Mouse (Mus musculus): ENCODE data around the gene Elmo3. TPM values are rescaled to one million over a fixed set of nuclear protein-coding genes. Genes with fewer than 3 reads are reported as not detected.

The Elmo3 gene
- polyA plus RNA-seq, 1 experiment from 2014 or later = 1.1 TPM

DNA sequence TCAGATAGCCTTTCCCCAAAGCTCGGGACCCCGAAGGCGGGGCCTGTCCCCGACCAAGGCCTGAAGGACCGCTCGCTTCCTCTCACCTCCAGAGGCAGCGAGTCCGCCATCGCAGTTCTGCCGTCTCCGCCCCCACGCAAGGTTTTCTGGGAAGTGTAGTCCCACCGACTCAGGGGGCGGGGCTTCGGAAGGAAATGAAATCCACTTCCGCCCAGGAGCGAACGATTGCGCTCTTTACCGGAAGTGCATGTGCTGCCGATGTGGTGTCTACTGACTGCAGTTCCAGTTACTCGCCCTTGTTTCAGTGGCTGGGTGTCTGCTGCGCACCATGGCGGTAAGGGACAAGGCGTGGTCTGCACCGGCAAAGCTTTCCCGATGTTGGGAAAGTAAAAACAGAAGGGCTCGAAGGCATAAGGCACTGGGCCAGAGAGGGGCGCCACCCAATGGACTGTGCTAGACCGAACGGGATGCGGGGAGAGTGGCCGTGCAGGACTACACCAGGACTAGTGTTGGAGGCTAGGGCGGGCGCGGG lies 20.8 kb downstream of the Elmo3 start, which contains the start of the genes Lrrc29 and Tmem208:
Gene Lrrc29 (minus strand): TSS at position 138 of the 532 bp plus-strand sequence.
Gene Tmem208 (plus strand): TSS at position 214 of the 532 bp plus-strand sequence.
- Histone ChIP-seq H3K4me3 (replicated peaks; ENCODE audit: low read depth, low read length) (peak within 1 kb of the TSS; percentile 88), H3K27me3 (ENCODE audit: control insufficient read depth, insufficient read depth, low read length) (no peaks in the 10 kb centered on the region), H3K4me2 (ENCODE audit: low read length) (peak within 1 kb of the TSS; percentile 91), H3K4me1 (ENCODE audit: control insufficient read depth, insufficient read depth, low read length) (peaks cover 16% of the 10 kb centered on the region), H3K27ac (replicated peaks; ENCODE audit: low read depth, low read length) (peak within 1 kb of the TSS; percentile 81), H3K36me3 (ENCODE audit: control insufficient read depth, insufficient read depth, low read length) (peaks cover 46% of the 10 kb centered on the region), H3K9me3 (ENCODE audit: control insufficient read depth, low read length) (no peaks in the 10 kb centered on the region), H3K9ac (replicated peaks; ENCODE audit: low read length) (peak within 1 kb of the TSS; percentile 93)
- peak; percentile 91 for ATAC-seq (ENCODE audit: low FRiP score, low TSS enrichment)
- peak; percentile 98 for DNase-seq
- under 1% methylated on average over 36 of the region's 36 CpGs for WGBS

DNA sequence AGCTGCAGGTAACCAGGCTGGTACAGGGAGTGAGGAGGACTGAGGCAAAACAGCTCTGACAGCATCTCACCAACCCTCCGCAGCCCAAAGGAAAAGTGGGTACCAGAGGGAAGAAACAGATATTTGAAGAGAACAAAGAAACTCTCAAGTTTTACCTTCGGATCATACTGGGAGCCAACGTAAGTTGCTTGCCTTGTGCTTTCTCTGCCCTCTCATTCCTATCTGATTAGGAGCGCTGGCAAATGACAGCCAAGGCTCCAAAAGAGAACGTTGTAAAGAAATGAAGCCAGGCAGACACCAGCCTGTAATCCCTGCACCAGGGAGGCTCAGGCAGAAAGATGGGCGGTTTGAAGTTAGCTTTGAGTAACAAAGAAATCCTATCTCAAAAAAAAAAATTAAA lies 21.6 kb downstream of the Elmo3 start:
- DNase-seq = no peak
- no peak for ATAC-seq (ENCODE audit: low FRiP score, low TSS enrichment)
- peak overlapping the region; percentile 81; the same call in 1 of the 2 replicates for H3K27ac ChIP-seq (replicated peaks; ENCODE audit: low read depth, low read length)
- H3K4me2 ChIP-seq (ENCODE audit: low read length) = peak overlapping the region; percentile 91
- peaks cover 54% of the 10 kb centered on the region for H3K36me3 ChIP-seq (ENCODE audit: control insufficient read depth, insufficient read depth, low read length)
- H3K4me1 ChIP-seq (ENCODE audit: control insufficient read depth, insufficient read depth, low read length) = peaks cover 16% of the 10 kb centered on the region
- peak overlapping the region; percentile 88 for H3K4me3 ChIP-seq (replicated peaks; ENCODE audit: low read depth, low read length)
- H3K9ac ChIP-seq (replicated peaks; ENCODE audit: low read length) = peak overlapping the region; percentile 93
- no peaks in the 10 kb centered on the region for H3K27me3 ChIP-seq (ENCODE audit: control insufficient read depth, insufficient read depth, low read length)
- no peaks in the 10 kb centered on the region for H3K9me3 ChIP-seq (ENCODE audit: control insufficient read depth, low read length)
- WGBS = 45% methylated on average over 6 of the region's 6 CpGs

DNA sequence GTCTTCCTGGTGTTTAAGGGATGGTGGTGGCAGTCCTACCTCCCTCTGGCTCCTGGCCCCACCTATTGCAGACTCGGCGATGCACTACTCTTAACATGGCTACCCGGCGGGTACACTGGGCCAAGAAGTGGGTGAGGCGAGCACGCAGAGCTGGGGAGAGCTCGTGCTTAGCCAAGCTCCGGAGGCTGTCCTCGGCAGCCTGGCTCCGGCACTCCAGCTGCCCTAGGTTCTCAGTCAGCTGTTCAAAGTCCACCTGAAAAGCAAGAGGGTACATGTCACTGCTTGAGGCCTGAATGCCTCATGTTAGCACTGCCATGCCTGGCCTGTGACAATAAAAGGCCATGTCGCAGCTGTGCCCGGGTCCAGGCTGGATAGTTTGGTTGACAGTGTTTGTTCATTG lies 24.9 kb downstream of the Elmo3 start:
- Histone ChIP-seq H3K27me3 (ENCODE audit: control insufficient read depth, insufficient read depth, low read length) (no peaks in the 10 kb centered on the region), H3K27ac (replicated peaks; ENCODE audit: low read depth, low read length) (no peak overlapping the region), H3K4me2 (ENCODE audit: low read length) (no peak overlapping the region), H3K4me1 (ENCODE audit: control insufficient read depth, insufficient read depth, low read length) (peaks cover 9% of the 10 kb centered on the region), H3K36me3 (ENCODE audit: control insufficient read depth, insufficient read depth, low read length) (peaks cover 51% of the 10 kb centered on the region), H3K9ac (replicated peaks; ENCODE audit: low read length) (no peak overlapping the region), H3K9me3 (ENCODE audit: control insufficient read depth, low read length) (no peaks in the 10 kb centered on the region), H3K4me3 (replicated peaks; ENCODE audit: low read depth, low read length) (no peak overlapping the region)
- ATAC-seq (ENCODE audit: low FRiP score, low TSS enrichment) = no peak
- no peak for DNase-seq
- whole genome bisulfite sequencing = 94% methylated on average over 12 of the region's 12 CpGs

DNA sequence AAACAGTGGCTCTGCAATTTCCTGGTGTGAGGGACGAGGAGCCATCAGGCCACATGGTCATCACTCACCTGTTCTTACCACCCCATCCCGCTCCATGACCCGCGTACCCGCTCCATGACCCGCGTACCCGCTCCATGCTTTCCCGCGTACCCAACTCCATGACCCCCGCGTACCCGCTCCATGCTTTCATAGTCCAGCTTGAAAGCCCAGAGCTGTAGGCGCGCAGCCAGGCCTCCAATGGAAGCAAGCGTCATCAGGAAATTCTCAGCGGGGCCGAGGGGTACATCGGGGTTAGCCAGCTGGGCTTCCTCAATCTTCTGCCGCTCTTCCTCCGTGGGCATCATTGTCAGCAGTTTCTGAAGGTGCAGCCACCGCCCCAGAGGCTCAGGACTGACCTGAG lies 26.1 kb downstream of the Elmo3 start:
- peaks cover 52% of the 10 kb centered on the region for H3K36me3 ChIP-seq (ENCODE audit: control insufficient read depth, insufficient read depth, low read length)
- H3K4me1 ChIP-seq (ENCODE audit: control insufficient read depth, insufficient read depth, low read length) = peaks cover 7% of the 10 kb centered on the region
- no peak overlapping the region for H3K9ac ChIP-seq (replicated peaks; ENCODE audit: low read length)
- H3K4me2 ChIP-seq (ENCODE audit: low read length) = no peak overlapping the region
- ATAC-seq (ENCODE audit: low FRiP score, low TSS enrichment) = no peak
- no peaks in the 10 kb centered on the region for H3K27me3 ChIP-seq (ENCODE audit: control insufficient read depth, insufficient read depth, low read length)
- no peak for DNase-seq
- H3K27ac ChIP-seq (replicated peaks; ENCODE audit: low read depth, low read length) = no peak overlapping the region
- 97% methylated on average over 22 of the region's 22 CpGs for WGBS
- no peaks in the 10 kb centered on the region for H3K9me3 ChIP-seq (ENCODE audit: control insufficient read depth, low read length)
- no peak overlapping the region for H3K4me3 ChIP-seq (replicated peaks; ENCODE audit: low read depth, low read length)

DNA sequence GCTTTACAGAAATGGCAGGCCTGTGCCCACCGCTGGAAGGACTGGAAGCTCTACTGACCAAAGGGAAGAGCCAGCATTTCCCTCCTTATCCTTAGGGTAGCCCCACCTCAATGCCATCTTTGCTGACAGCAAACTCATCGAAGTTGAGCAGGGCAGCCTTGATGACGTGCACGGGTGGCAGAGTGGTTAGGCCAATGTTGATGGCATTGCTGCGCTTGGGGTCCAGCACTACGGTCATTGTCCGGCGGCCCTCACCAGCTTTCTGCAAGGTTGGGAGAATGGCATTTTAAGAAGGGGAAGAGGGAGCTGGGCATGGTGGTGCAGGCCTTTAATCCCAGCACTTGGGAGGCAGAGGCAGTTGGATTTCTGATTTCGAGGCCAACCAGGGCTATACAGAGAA lies 26.5 kb downstream of the Elmo3 start:
- Histone ChIP-seq H3K4me2 (ENCODE audit: low read length) (no peak overlapping the region), H3K4me1 (ENCODE audit: control insufficient read depth, insufficient read depth, low read length) (peaks cover 6% of the 10 kb centered on the region), H3K9me3 (ENCODE audit: control insufficient read depth, low read length) (no peaks in the 10 kb centered on the region), H3K27ac (replicated peaks; ENCODE audit: low read depth, low read length) (no peak overlapping the region), H3K4me3 (replicated peaks; ENCODE audit: low read depth, low read length) (no peak overlapping the region), H3K9ac (replicated peaks; ENCODE audit: low read length) (no peak overlapping the region), H3K27me3 (ENCODE audit: control insufficient read depth, insufficient read depth, low read length) (no peaks in the 10 kb centered on the region), H3K36me3 (ENCODE audit: control insufficient read depth, insufficient read depth, low read length) (peaks cover 55% of the 10 kb centered on the region)
- ATAC-seq (ENCODE audit: low FRiP score, low TSS enrichment) = no peak
- DNase-seq = no peak
- WGBS = 95% methylated on average over 9 of the region's 9 CpGs

DNA sequence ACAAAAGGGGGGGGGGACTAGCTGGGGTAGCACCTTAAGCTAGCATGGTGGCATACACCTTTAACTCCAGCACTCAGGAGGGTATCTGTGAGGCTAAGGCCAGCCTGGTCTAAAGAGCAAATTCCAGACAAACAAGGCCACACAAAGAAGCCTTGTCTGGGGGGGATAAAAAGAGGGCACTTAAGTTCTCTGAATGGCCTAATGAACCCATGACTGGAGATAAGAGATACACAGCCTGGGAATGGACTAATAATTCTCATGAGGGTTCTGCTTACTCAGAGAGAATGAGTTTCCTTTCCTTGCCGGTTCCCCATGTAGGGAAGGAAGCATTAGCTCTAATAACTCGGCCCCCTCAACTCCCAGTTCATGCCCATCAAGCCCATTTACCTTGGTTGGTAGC lies 27.1 kb downstream of the Elmo3 start:
- Histone ChIP-seq H3K4me3 (replicated peaks; ENCODE audit: low read depth, low read length) (no peak overlapping the region), H3K36me3 (ENCODE audit: control insufficient read depth, insufficient read depth, low read length) (peaks cover 55% of the 10 kb centered on the region), H3K9ac (replicated peaks; ENCODE audit: low read length) (no peak overlapping the region), H3K27ac (replicated peaks; ENCODE audit: low read depth, low read length) (no peak overlapping the region), H3K9me3 (ENCODE audit: control insufficient read depth, low read length) (no peaks in the 10 kb centered on the region), H3K4me2 (ENCODE audit: low read length) (no peak overlapping the region), H3K4me1 (ENCODE audit: control insufficient read depth, insufficient read depth, low read length) (peaks cover under 1% of the 10 kb centered on the region), H3K27me3 (ENCODE audit: control insufficient read depth, insufficient read depth, low read length) (no peaks in the 10 kb centered on the region)
- 90% methylated on average over 2 of the region's 2 CpGs for WGBS
- DNase-seq (no peak), ATAC-seq (ENCODE audit: low FRiP score, low TSS enrichment) (no peak)

DNA sequence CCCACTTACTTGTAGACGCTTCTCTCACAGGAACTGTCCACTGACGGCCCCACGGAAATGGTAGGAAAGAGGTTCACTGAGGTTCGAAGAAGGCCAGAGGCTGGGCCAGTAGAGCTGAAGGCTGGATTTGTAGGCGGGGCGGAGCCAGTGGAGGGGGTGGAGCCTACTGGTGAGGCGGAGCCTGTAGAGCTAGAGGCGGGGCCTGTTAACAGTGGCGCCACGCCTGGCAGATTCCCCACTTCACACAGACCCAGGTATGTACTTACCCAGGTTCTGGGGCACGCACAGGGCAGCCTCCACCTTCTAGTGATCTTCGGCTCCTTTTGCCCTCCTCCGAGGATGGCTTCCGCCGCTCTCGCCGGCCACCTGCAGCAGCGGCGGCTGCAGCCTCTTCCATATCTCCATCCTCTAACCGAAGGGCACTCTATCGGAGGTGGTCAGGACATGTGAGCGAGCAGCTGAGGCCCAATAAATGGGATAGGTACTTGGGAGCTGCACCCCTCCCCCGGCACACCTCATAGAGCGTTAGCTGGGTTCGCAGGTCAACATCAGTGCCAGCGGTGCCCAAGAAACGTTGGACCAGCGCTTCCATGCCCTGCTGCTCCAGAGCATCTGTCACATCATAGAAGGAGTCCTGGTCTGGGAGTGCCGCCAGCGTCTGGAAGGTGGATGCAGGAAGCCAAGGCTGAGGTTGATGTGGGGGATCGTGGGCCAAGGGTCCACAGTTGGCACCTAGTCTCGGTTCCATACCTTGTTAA lies 31.2 kb downstream of the Elmo3 start:
- no peak overlapping the region for H3K9ac ChIP-seq (replicated peaks; ENCODE audit: low read length)
- WGBS = 45% methylated on average over 32 of the region's 32 CpGs
- H3K4me1 ChIP-seq (ENCODE audit: control insufficient read depth, insufficient read depth, low read length) = no peaks in the 10 kb centered on the region
- H3K36me3 ChIP-seq (ENCODE audit: control insufficient read depth, insufficient read depth, low read length) = peaks cover 17% of the 10 kb centered on the region
- DNase-seq (peak; percentile 17), ATAC-seq (ENCODE audit: low FRiP score, low TSS enrichment) (peak; percentile 22; the same call in 1 of the 2 replicates)
- H3K27me3 ChIP-seq (ENCODE audit: control insufficient read depth, insufficient read depth, low read length) = no peaks in the 10 kb centered on the region
- H3K9me3 ChIP-seq (ENCODE audit: control insufficient read depth, low read length) = no peaks in the 10 kb centered on the region
- peak overlapping the region; percentile 12; the same call in 1 of the 2 replicates for H3K4me2 ChIP-seq (ENCODE audit: low read length)
- no peak overlapping the region for H3K4me3 ChIP-seq (replicated peaks; ENCODE audit: low read depth, low read length)
- H3K27ac ChIP-seq (replicated peaks; ENCODE audit: low read depth, low read length) = no peak overlapping the region

DNA sequence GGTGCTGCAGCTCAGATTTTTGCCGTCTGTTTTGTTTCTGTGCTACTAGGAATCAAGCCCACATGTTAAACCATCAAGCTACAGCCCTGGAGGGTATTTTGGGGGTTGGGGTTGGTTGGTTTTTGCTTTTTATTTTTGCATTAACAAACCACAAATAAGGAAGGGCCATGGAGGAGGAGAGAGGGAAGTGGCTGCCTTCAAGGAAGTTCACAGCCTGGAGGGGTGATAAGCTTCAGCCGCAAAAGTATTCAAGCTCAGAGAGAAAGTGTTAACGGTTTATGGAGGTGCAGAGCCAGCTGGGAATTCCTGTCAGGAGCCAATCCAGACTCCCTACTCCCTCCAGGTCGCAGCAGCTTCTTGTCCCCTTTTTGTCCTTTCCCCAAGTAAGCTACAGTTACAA lies 33.6 kb downstream of the Elmo3 start:
- H3K9ac ChIP-seq (replicated peaks; ENCODE audit: low read length) = no peak overlapping the region
- 72% methylated on average over 4 of the region's 4 CpGs for WGBS
- no peak for ATAC-seq (ENCODE audit: low FRiP score, low TSS enrichment)

More for the DNA sequence above, 33.6 kb downstream of the Elmo3 start:
- H3K4me2 ChIP-seq (ENCODE audit: low read length) = no peak overlapping the region
- no peak overlapping the region for H3K4me3 ChIP-seq (replicated peaks; ENCODE audit: low read depth, low read length)
- no peak for DNase-seq
- H3K27me3 ChIP-seq (ENCODE audit: control insufficient read depth, insufficient read depth, low read length) = no peaks in the 10 kb centered on the region
- no peak overlapping the region for H3K27ac ChIP-seq (replicated peaks; ENCODE audit: low read depth, low read length)
- H3K4me1 ChIP-seq (ENCODE audit: control insufficient read depth, insufficient read depth, low read length) = no peaks in the 10 kb centered on the region
- no peaks in the 10 kb centered on the region for H3K9me3 ChIP-seq (ENCODE audit: control insufficient read depth, low read length)
- H3K36me3 ChIP-seq (ENCODE audit: control insufficient read depth, insufficient read depth, low read length) = peaks cover 12% of the 10 kb centered on the region; the same call in 1 of the 2 replicates

Measured in midbrain, embryonic 14.5 days (tissue).